Mouse (Mus musculus) small intestine, adult 2 months (tissue): ENCODE data around the gene Gm10354. TPM values are rescaled to one million over a fixed set of nuclear protein-coding genes. Genes with fewer than 3 reads are reported as not detected.
"Not testable (repeated sequence)": the region's sequence is repeated elsewhere in the genome, so short reads cannot be mapped to it uniquely, and the experiment has no call there.

ENCODE experiments used
- H3K27ac ChIP-seq: fragments of 200-500 bp; 2 replicates; pipeline ENCODE4 v1.5.1; 2012; ENCODE audit warnings: low read depth, low read length, control low read depth, inconsistent platforms; ENCODE audit not compliant: insufficient read depth
- H3K27me3 ChIP-seq: fragments of 200-500 bp; 2 replicates; pipeline ENCODE4 v1.6.1; 2012; ENCODE audit warnings: mild to moderate bottlenecking, moderate library complexity, low read length, inconsistent platforms; ENCODE audit not compliant: control insufficient read depth, insufficient read depth
- H3K36me3 ChIP-seq: fragments of 200-500 bp; 2 replicates; pipeline ENCODE4 v1.6.1; 2012; ENCODE audit warnings: mild to moderate bottlenecking, low read length, control low read depth, inconsistent platforms; ENCODE audit not compliant: control insufficient read depth, insufficient read depth
- H3K4me1 ChIP-seq: fragments of 200-500 bp; 2 replicates; pipeline ENCODE4 v1.6.1; 2012; ENCODE audit warnings: low read length, inconsistent platforms, mixed read lengths; ENCODE audit not compliant: control insufficient read depth, insufficient read depth, insufficient read length
- H3K4me3 ChIP-seq: fragments of 200-500 bp; 2 replicates; pipeline ENCODE4 v1.5.1; 2012; ENCODE audit warnings: low read depth, mild to moderate bottlenecking, control low read depth, inconsistent platforms, low read length, moderate library complexity
- WGBS: fragments of 180-500 bp; shearing (Covaris S2); methylation state at CpG from one replicate; pipeline ENCODE4 v1.1.7; 2018; 5-methylcytosine and 5-hydroxymethylcytosine counted together
- polyA plus RNA-seq: library from polyadenylated mRNA; depleted of rRNA; stranded (reverse); fragments of >200 nt; gene quantifications from 2 replicates; pipeline ENCODE4 v1.2.3, GENCODE M21; 2012; rRNA removed

The Gm10354 gene
- polyA plus RNA-seq, 1 experiment = not detected

DNA sequence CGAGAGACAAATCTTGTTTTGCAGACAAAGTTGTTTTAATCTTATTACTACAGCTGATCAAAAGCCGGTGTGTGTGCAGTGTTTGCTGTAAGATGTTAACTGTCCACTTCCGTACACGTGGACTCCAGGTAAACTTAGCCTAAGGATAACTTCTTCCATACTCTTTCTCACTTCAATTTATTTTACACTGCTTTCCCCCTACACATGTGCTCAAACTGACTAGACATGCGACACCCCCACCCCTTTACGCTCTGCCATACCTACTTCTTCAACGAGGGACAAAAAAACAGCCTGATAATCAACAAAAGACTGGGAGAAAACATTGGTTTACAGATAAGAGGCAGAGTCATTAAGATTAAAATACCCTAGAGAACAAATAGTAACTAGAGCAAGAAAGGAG lies 26.9 kb downstream of the Gm10354 start:
- H3K4me1 ChIP-seq, H3K4me3 ChIP-seq, H3K27me3 ChIP-seq, H3K36me3 ChIP-seq, H3K27ac ChIP-seq: not testable (repeated sequence)
- WGBS = 56% methylated on average over 7 of the region's 7 CpGs

DNA sequence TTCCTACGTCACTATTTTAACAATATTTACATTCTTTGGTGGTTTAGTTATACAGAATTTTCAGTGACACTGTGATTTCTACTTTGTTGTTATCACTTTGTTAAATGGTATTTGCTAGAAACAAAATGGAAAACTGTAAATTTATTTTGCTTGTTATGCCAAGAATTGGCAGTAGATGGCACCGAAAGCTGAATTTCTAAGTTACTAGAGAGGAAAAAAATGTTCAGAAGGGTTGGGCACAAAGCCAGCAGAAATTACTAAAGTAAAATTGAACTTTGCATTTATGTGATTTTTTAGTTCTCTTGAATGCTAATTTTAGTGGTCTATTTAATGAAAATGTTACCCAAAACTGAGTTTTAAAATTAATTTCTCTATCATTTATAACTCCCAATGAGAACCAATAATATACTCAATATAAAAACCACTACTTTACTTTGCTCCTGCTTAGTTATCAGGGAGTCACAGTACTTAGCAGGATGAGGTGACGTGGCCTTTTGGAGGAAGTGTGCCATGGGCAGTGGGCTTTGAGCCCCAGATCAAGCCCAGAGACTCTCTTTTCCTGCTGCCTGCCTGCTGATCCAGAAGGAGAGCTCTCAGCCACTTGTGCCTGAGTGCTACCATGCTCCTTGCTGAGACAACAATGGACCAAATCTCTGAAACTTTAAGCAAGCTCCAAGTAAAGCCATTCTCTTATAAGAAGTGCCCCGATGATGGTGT lies 31.1 kb downstream of the Gm10354 start:
- not testable (repeated sequence) for H3K27me3 ChIP-seq, H3K27ac ChIP-seq, H3K4me1 ChIP-seq, H3K36me3 ChIP-seq, H3K4me3 ChIP-seq
- 54% methylated on average over 4 of the region's 4 CpGs for WGBS

DNA sequence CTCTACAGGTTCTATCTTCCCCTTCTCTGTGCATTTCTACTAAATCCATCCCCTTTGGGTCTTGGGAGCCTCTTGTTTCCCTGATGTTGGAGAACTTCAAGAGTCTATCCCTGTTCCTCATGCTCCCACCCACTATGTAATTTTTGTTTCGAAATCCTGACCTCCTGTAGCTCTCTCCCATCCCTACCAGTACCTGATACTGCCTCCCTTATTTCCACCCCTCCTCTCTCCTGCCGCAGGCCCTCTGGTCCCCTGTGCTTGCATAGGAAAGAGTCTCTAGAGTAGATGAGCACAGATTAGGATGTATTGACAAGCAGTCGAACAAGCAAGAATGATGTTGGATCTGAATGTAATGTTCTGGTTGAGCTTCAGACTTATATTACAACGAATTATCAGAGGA lies 33.2 kb downstream of the Gm10354 start:
- H3K27me3 ChIP-seq, H3K36me3 ChIP-seq: not testable (repeated sequence)
- 33% methylated on average over 4 of the region's 4 CpGs for WGBS

DNA sequence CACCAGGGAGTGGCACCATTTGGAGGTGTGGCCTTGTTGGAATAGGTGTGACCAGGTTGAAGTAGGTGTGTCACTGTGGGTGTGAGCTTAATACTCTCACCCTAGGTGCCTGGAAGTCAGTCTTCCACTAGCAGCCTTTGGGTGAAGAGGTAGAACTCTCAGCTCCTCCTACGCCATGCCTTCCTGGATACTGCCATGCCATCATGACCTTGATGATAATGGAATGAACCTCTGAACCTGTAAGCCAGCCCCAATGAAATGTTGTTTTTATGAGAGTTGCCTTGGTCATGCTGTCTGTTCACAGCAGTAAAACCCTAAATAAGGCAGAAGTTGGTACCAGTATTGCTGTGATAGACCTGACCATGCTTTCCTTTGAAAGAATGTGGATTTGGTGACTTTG lies 37.7 kb downstream of the Gm10354 start:
- not testable (repeated sequence) for H3K27me3 ChIP-seq, H3K36me3 ChIP-seq, H3K4me3 ChIP-seq, H3K27ac ChIP-seq, H3K4me1 ChIP-seq
- WGBS = 88% methylated on average over 1 of the region's 1 CpGs

More for the DNA sequence above, 33.2 kb downstream of the Gm10354 start:
- H3K27ac ChIP-seq, H3K4me1 ChIP-seq, H3K4me3 ChIP-seq: not testable (repeated sequence)

DNA sequence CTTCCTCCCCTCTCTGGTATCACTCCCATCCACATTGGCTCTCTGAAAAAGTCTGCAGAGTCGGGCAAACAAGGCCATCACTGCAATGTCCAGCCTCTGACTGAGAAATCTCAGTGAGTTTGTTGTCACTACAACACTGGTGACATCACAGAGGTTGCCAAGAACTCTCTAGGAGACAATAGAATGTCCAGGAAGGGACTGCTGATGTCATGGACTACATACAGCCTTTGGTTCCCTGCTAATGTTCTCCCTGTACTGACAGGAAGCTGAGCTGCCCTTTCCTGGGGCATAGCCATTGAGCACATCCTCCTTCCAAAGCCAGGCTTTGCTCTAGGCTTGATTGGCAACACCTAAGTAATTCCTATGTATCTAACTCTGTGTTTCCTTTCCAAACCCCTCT lies 40.4 kb downstream of the Gm10354 start, which contains the start of gene Speer4e:
TSS of gene Speer4e (minus strand) at position 101 of the 400 bp plus-strand sequence.
- 28% methylated on average over 1 of the region's 1 CpGs for WGBS
- H3K4me1 ChIP-seq, H3K27ac ChIP-seq, H3K27me3 ChIP-seq, H3K36me3 ChIP-seq, H3K4me3 ChIP-seq: not testable (repeated sequence)

DNA sequence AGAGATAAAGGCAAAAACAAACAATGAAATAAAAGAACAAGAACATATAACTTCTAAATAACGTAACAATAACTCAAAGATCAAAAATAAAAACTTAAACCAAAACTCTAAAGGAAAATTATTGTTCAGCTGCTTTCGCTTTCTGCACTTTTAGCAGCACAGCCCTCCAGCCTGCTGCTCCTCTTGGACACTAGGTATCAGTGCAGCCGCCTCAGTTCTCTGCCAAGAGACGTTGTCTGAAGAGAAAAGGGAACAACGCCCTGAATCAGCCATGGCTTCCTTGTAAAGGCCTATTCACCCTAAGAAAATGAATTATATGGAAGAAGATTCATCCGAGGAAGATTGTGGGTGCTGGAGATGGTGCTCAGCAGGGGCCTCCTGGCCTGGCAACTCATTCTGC lies 45.0 kb downstream of the Gm10354 start:
- not testable (repeated sequence) for H3K27ac ChIP-seq, H3K4me3 ChIP-seq, H3K27me3 ChIP-seq, H3K4me1 ChIP-seq, H3K36me3 ChIP-seq
- WGBS = 70% methylated on average over 5 of the region's 6 CpGs

DNA sequence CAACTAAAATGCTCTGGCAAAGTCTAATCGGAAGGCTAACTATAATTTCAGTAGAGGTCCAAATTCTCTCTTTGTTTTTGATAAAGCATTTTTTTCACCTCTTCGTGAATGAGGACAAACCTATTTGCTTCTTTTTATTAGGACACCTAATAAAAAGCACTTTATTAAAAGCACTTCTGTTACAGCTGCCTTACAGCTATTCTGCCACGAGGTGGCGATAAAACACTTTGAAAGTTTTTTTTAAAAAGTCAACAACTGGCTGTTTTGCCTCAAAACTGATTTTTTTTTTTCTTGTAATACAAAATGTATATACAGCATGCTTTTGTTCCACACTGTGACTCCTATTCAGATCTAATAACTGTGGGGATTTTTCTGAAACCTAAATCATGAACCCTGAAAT lies 51.7 kb downstream of the Gm10354 start:
- not testable (repeated sequence) for H3K27ac ChIP-seq, H3K27me3 ChIP-seq
- 33% methylated on average over 4 of the region's 4 CpGs for WGBS

More for the DNA sequence above, 51.7 kb downstream of the Gm10354 start:
- H3K36me3 ChIP-seq, H3K4me1 ChIP-seq, H3K4me3 ChIP-seq: not testable (repeated sequence)

Other genes with a start within 250 kb of the Gm10354 start
- not detected in 2 replicates for gene Gm9758, start 64.0 kb downstream of the Gm10354 start, polyA plus RNA-seq
- not detected in 2 replicates for gene Speer4e, start 40.5 kb downstream of the Gm10354 start, polyA plus RNA-seq
- gene Gm17019, start 54.1 kb upstream of the Gm10354 start, polyA plus RNA-seq = not detected in 2 replicates